Mouse (Mus musculus): ENCODE measurements around the gene Mrps10.
"Not testable (repeated sequence)": the region's sequence is repeated elsewhere in the genome, so short reads cannot be mapped to it uniquely, and the experiment has no call there.

- TF ChIP-seq FLI1 (IDR thresholded peaks at IDR 0.05; ENCODE audit: low read length); GATA1 (IDR thresholded peaks at IDR 0.05; ENCODE audit: borderline replicate concordance, low read length): not testable (repeated sequence)
Observed at GRCm38 (mm10) chr17:47422616-47423015, 53.9 kb downstream of the Mrps10 start.
